Mouse (Mus musculus) forebrain, embryonic 14.5 days (tissue): ENCODE measurements at regions not wholly inside any gene's neighbourhood (a gene's known extent, or its start where the extent isn't known, plus 50 kb on each side); places are given as distances from the start of the nearest gene placed in this dataset.

Experiments
- ATAC-seq: fragments of 200-750 bp; cut with Nextera tagmentation; 2 replicates; pipeline ENCODE4 v1.8.0; 2017; ENCODE audit warnings: mild to moderate bottlenecking, moderate library complexity
- DNase-seq: peaks from one replicate; pipeline ENCODE4 v3.0.0-alpha.2; 2015; ENCODE audit warnings: low spot score
- H3K27ac ChIP-seq: fragments of 300-500 bp; sonication (generic); 2 replicates; pipeline ENCODE4 v1.5.1; 2014; ENCODE audit warnings: low read depth, mild to moderate bottlenecking, control low read depth, low read length, moderate library complexity
- H3K27me3 ChIP-seq: fragments of 300-500 bp; sonication (generic); replicated peaks from 2 replicates; pipeline ENCODE4 v1.6.1; 2014; ENCODE audit warnings: low read length, control low read depth, mixed read lengths; ENCODE audit not compliant: control insufficient read depth, insufficient read depth
- H3K36me3 ChIP-seq: fragments of 300-500 bp; sonication (generic); 2 replicates; pipeline ENCODE4 v1.6.1; 2014; ENCODE audit warnings: low read length, control low read depth; ENCODE audit not compliant: control insufficient read depth, insufficient read depth
- H3K4me1 ChIP-seq: fragments of 300-500 bp; sonication (generic); 2 replicates; pipeline ENCODE4 v1.6.1; 2014; ENCODE audit warnings: antibody characterized with exemption, low read length, control low read depth; ENCODE audit not compliant: control insufficient read depth, insufficient read depth
- H3K4me2 ChIP-seq: fragments of 300-500 bp; sonication (generic); 2 replicates; pipeline ENCODE4 v1.6.1; 2014; ENCODE audit warnings: mild to moderate bottlenecking, control low read depth, low read length
- H3K4me3 ChIP-seq: fragments of 300-500 bp; sonication (generic); 2 replicates; pipeline ENCODE4 v1.5.1; 2014; ENCODE audit warnings: low read depth, low read length, control low read depth
- H3K9ac ChIP-seq: fragments of 300-500 bp; sonication (generic); 2 replicates; pipeline ENCODE4 v1.6.1; 2014; ENCODE audit warnings: mild to moderate bottlenecking, low read length, control low read depth, moderate library complexity
- H3K9me3 ChIP-seq: fragments of 300-500 bp; sonication (generic); replicated peaks from 2 replicates; pipeline ENCODE4 v1.6.1; 2016; ENCODE audit warnings: low read length, control low read depth, mixed read lengths; ENCODE audit not compliant: control insufficient read depth
- WGBS: fragments of 180-500 bp; shearing (Covaris S2); extraction: QIAGEN DNeasy Blood & Tissue Kit; methylation state at CpG from one replicate; pipeline ENCODE4 v1.1.7; 2014; 5-methylcytosine and 5-hydroxymethylcytosine counted together

- DNase-seq (peak; percentile 24), ATAC-seq (no peak; the same call in 1 of the 2 replicates)
- H3K9ac ChIP-seq: no peak overlapping the region
- no peaks in the 10 kb centered on the region for H3K4me1 ChIP-seq
- no peak overlapping the region for H3K27ac ChIP-seq
- no peaks in the 10 kb centered on the region for H3K27me3 ChIP-seq
- H3K9me3 ChIP-seq: no peaks in the 10 kb centered on the region
- no peak overlapping the region for H3K4me2 ChIP-seq
- no peak overlapping the region for H3K4me3 ChIP-seq
- no peaks in the 10 kb centered on the region for H3K36me3 ChIP-seq
Observed at GRCm38 (mm10) chr14:18511094-18511493, 179.4 kb upstream of the Ube2e1 start.

- no peak overlapping the region for H3K27ac ChIP-seq
- no peaks in the 10 kb centered on the region for H3K27me3 ChIP-seq
- no peaks in the 10 kb centered on the region for H3K4me1 ChIP-seq
- no peak overlapping the region for H3K4me2 ChIP-seq
- H3K4me3 ChIP-seq: no peak overlapping the region
- H3K9ac ChIP-seq: no peak overlapping the region
- ATAC-seq: 0 out of 2 replicates have a peak, but pooled peaks have one; percentile 15
- 39% methylated on average over 1 of the region's 1 CpGs for WGBS
- H3K36me3 ChIP-seq: no peaks in the 10 kb centered on the region
- DNase-seq: no peak
- no peaks in the 10 kb centered on the region for H3K9me3 ChIP-seq
Observed at GRCm38 (mm10) chr14:18508359-18508647, 176.6 kb upstream of the Ube2e1 start.

GRCm38 (mm10) chr14:18507582-18508358 lies 176.1 kb upstream of the Ube2e1 start:
- H3K27ac ChIP-seq: no peak overlapping the region
- 71% methylated on average over 3 of the region's 3 CpGs for WGBS
- H3K4me2 ChIP-seq: no peak overlapping the region
- no peaks in the 10 kb centered on the region for H3K4me1 ChIP-seq
- H3K4me3 ChIP-seq: no peak overlapping the region
- ATAC-seq (peak; percentile 42; the same call in 1 of the 2 replicates), DNase-seq (no peak)
- no peaks in the 10 kb centered on the region for H3K9me3 ChIP-seq
- no peaks in the 10 kb centered on the region for H3K36me3 ChIP-seq
- H3K27me3 ChIP-seq: no peaks in the 10 kb centered on the region
- no peak overlapping the region for H3K9ac ChIP-seq

GRCm38 (mm10) chr14:18506168-18506567 lies 174.5 kb upstream of the Ube2e1 start:
- Histone ChIP-seq H3K27me3 (no peaks in the 10 kb centered on the region), H3K4me3 (no peak overlapping the region), H3K36me3 (no peaks in the 10 kb centered on the region), H3K27ac (no peak overlapping the region), H3K4me2 (no peak overlapping the region), H3K9me3 (no peaks in the 10 kb centered on the region), H3K9ac (no peak overlapping the region), H3K4me1 (no peaks in the 10 kb centered on the region)
- 72% methylated on average over 4 of the region's 4 CpGs for WGBS
- DNase-seq (peak; percentile 59), ATAC-seq (no peak)

- H3K27me3 ChIP-seq: no peaks in the 10 kb centered on the region
- no peak overlapping the region for H3K27ac ChIP-seq
- no peaks in the 10 kb centered on the region for H3K36me3 ChIP-seq
- H3K4me1 ChIP-seq: no peaks in the 10 kb centered on the region
- ATAC-seq (peak; percentile 67), DNase-seq (peak; percentile 45)
- no peaks in the 10 kb centered on the region for H3K9me3 ChIP-seq
- no peak overlapping the region for H3K9ac ChIP-seq
- H3K4me2 ChIP-seq: no peak overlapping the region
- no peak overlapping the region for H3K4me3 ChIP-seq
Observed at GRCm38 (mm10) chr14:18500249-18500832, 168.7 kb upstream of the Ube2e1 start.

GRCm38 (mm10) chr14:18494048-18494447 lies 162.4 kb upstream of the Ube2e1 start:
- Histone ChIP-seq H3K27me3 (no peaks in the 10 kb centered on the region), H3K4me1 (no peaks in the 10 kb centered on the region), H3K27ac (no peak overlapping the region), H3K36me3 (no peaks in the 10 kb centered on the region), H3K4me3 (no peak overlapping the region), H3K9me3 (no peaks in the 10 kb centered on the region), H3K9ac (no peak overlapping the region), H3K4me2 (no peak overlapping the region)
- no peak for ATAC-seq
- 81% methylated on average over 1 of the region's 1 CpGs for WGBS
- no peak for DNase-seq

GRCm38 (mm10) chr14:18486132-18486800 lies 154.6 kb upstream of the Ube2e1 start:
- no peak overlapping the region for H3K9ac ChIP-seq
- ATAC-seq: 0 out of 2 replicates have a peak, but pooled peaks have one; percentile 18
- no peaks in the 10 kb centered on the region for H3K36me3 ChIP-seq
- no peak overlapping the region for H3K4me3 ChIP-seq
- H3K4me1 ChIP-seq: no peaks in the 10 kb centered on the region
- no peaks in the 10 kb centered on the region for H3K27me3 ChIP-seq
- WGBS: 7% methylated on average over 4 of the region's 4 CpGs
- DNase-seq: peak; percentile 24
- H3K27ac ChIP-seq: no peak overlapping the region
- no peak overlapping the region for H3K4me2 ChIP-seq
- no peaks in the 10 kb centered on the region for H3K9me3 ChIP-seq

GRCm38 (mm10) chr14:18485526-18485925 lies 153.9 kb upstream of the Ube2e1 start:
- no peaks in the 10 kb centered on the region for H3K27me3 ChIP-seq
- ATAC-seq: no peak
- H3K36me3 ChIP-seq: no peaks in the 10 kb centered on the region
- no peaks in the 10 kb centered on the region for H3K4me1 ChIP-seq
- H3K4me2 ChIP-seq: no peak overlapping the region
- no peak overlapping the region for H3K27ac ChIP-seq
- H3K9me3 ChIP-seq: no peaks in the 10 kb centered on the region
- H3K4me3 ChIP-seq: no peak overlapping the region
- no peak for DNase-seq
- no peak overlapping the region for H3K9ac ChIP-seq

GRCm38 (mm10) chr14:18476795-18477320 lies 145.2 kb upstream of the Ube2e1 start:
- Histone ChIP-seq H3K27ac (no peak overlapping the region), H3K4me3 (no peak overlapping the region), H3K4me1 (no peaks in the 10 kb centered on the region), H3K4me2 (no peak overlapping the region), H3K27me3 (no peaks in the 10 kb centered on the region), H3K9ac (no peak overlapping the region), H3K36me3 (no peaks in the 10 kb centered on the region), H3K9me3 (no peaks in the 10 kb centered on the region)
- ATAC-seq: no peak
- 80% methylated on average over 3 of the region's 3 CpGs for WGBS
- no peak for DNase-seq
